Mouse (Mus musculus) ES-Bruce4 (cell line): Measurements from ENCODE around the gene Mrpl14. TPM values are rescaled to one million over a fixed set of nuclear protein-coding genes. Genes with fewer than 3 reads are reported as not detected.

Experiments used
- H3K27ac ChIP-seq: 2 replicates; pipeline ENCODE4 v1.5.1; 2012; ENCODE audit warnings: low read length, inconsistent platforms; ENCODE audit not compliant: insufficient read depth
- H3K27me3 ChIP-seq: 2 replicates; pipeline ENCODE4 v1.6.1; 2012; ENCODE audit warnings: mild to moderate bottlenecking, low read length, inconsistent platforms; ENCODE audit not compliant: control insufficient read depth, poor library complexity, insufficient read depth, severe bottlenecking
- H3K36me3 ChIP-seq: 2 replicates; pipeline ENCODE4 v1.6.1; 2012; ENCODE audit warnings: inconsistent platforms, mild to moderate bottlenecking, low read length, moderate library complexity; ENCODE audit not compliant: control insufficient read depth, poor library complexity, insufficient read depth, severe bottlenecking
- H3K4me1 ChIP-seq: one replicate; pipeline ENCODE4 v1.8.1; 2011; ENCODE audit warnings: low read length; ENCODE audit not compliant: control insufficient read depth, insufficient read depth
- H3K4me3 ChIP-seq: 2 replicates; pipeline ENCODE4 v1.5.1; 2011; ENCODE audit warnings: low read depth, mild to moderate bottlenecking, low read length
- H3K9ac ChIP-seq: 2 replicates; pipeline ENCODE4 v1.6.1; 2012; ENCODE audit warnings: low read depth, mild to moderate bottlenecking, inconsistent platforms; ENCODE audit not compliant: poor library complexity, severe bottlenecking
- H3K9me3 ChIP-seq: replicated peaks from 2 replicates; pipeline ENCODE4 v1.6.1; 2012; ENCODE audit warnings: mild to moderate bottlenecking, low read length, inconsistent platforms; ENCODE audit not compliant: control insufficient read depth, poor library complexity, insufficient read depth, severe bottlenecking
- CTCF ChIP-seq: IDR thresholded peaks from one replicate; pipeline ENCODE4 v1.8.1; 2011; ENCODE audit warnings: low read depth, low read length
- EP300 ChIP-seq: IDR thresholded peaks from 2 replicates; pipeline ENCODE4 v1.6.1; 2011; ENCODE audit warnings: low read depth, low read length; ENCODE audit not compliant: insufficient read depth
- POLR2A ChIP-seq: IDR thresholded peaks from one replicate; pipeline ENCODE4 v1.8.1; 2011; ENCODE audit warnings: low read length; ENCODE audit not compliant: insufficient read depth
- polyA plus RNA-seq: library from polyadenylated mRNA; stranded (reverse); fragments of >200 nt; gene quantifications from 2 replicates; pipeline ENCODE4 v1.2.4, GENCODE M21; 2011; ENCODE audit warnings: low read depth; ENCODE audit not compliant: missing spikeins, insufficient read depth, insufficient read length

Mrpl14 gene
- polyA plus RNA-seq, 1 experiment = 31.8 TPM

GRCm38 (mm10) chr17:45708179-45708578 is 22.1 kb downstream of the Mrpl14 start:
- H3K27me3 ChIP-seq = no peaks in the 10 kb centered on the region
- H3K9me3 ChIP-seq = no peaks in the 10 kb centered on the region
- H3K27ac ChIP-seq = no peak overlapping the region
- H3K4me3 ChIP-seq = no peak overlapping the region
- H3K36me3 ChIP-seq = no peaks in the 10 kb centered on the region
- TF ChIP-seq EP300 (no peak), POLR2A (no peak)
- no peaks in the 10 kb centered on the region for H3K4me1 ChIP-seq
- H3K9ac ChIP-seq = no peak overlapping the region

- TF ChIP-seq EP300 (no peak), POLR2A (no peak), CTCF (no peak)
- Histone ChIP-seq H3K36me3 (no peaks in the 10 kb centered on the region), H3K4me3 (no peak overlapping the region), H3K9me3 (no peaks in the 10 kb centered on the region), H3K27me3 (no peaks in the 10 kb centered on the region), H3K27ac (no peak overlapping the region), H3K9ac (no peak overlapping the region), H3K4me1 (no peaks in the 10 kb centered on the region)
These were observed 23.7 kb downstream of the Mrpl14 start for GRCm38 (mm10) chr17:45709829-45710228.

- Histone ChIP-seq H3K36me3 (no peaks in the 10 kb centered on the region), H3K4me3 (no peak overlapping the region), H3K9ac (no peak overlapping the region), H3K9me3 (no peaks in the 10 kb centered on the region), H3K27ac (no peak overlapping the region), H3K27me3 (no peaks in the 10 kb centered on the region), H3K4me1 (no peaks in the 10 kb centered on the region)
- TF ChIP-seq POLR2A = no peak
- no peak for TF ChIP-seq EP300
- no peak for TF ChIP-seq CTCF
These were observed 24.3 kb downstream of the Mrpl14 start for GRCm38 (mm10) chr17:45710407-45710806.

GRCm38 (mm10) chr17:45711525-45711924 is 25.4 kb downstream of the Mrpl14 start:
- H3K27me3 ChIP-seq = no peaks in the 10 kb centered on the region
- H3K4me1 ChIP-seq = no peaks in the 10 kb centered on the region
- H3K9me3 ChIP-seq = no peaks in the 10 kb centered on the region
- no peaks in the 10 kb centered on the region for H3K36me3 ChIP-seq
- TF ChIP-seq EP300 (no peak), POLR2A (no peak), CTCF (no peak)
- H3K27ac ChIP-seq = no peak overlapping the region
- no peak overlapping the region for H3K4me3 ChIP-seq
- H3K9ac ChIP-seq = no peak overlapping the region

- Histone ChIP-seq H3K27me3 (no peaks in the 10 kb centered on the region), H3K27ac (no peak overlapping the region), H3K36me3 (no peaks in the 10 kb centered on the region), H3K4me1 (no peaks in the 10 kb centered on the region), H3K9ac (no peak overlapping the region), H3K9me3 (no peaks in the 10 kb centered on the region), H3K4me3 (no peak overlapping the region)
- TF ChIP-seq POLR2A (no peak), EP300 (no peak), CTCF (peak; percentile 96)
These were observed 32.2 kb downstream of the Mrpl14 start for GRCm38 (mm10) chr17:45718323-45718722.

- Histone ChIP-seq H3K27ac (no peak overlapping the region), H3K9me3 (no peaks in the 10 kb centered on the region), H3K9ac (peak overlapping the region; percentile 41), H3K4me3 (peak overlapping the region; percentile 59), H3K36me3 (no peaks in the 10 kb centered on the region), H3K4me1 (peaks cover 1% of the 10 kb centered on the region), H3K27me3 (no peaks in the 10 kb centered on the region)
- peak; percentile 98 for TF ChIP-seq CTCF
- TF ChIP-seq POLR2A = no peak
These were observed 37.8 kb downstream of the Mrpl14 start for GRCm38 (mm10) chr17:45723732-45724573.
